Mouse (Mus musculus): Measurements from ENCODE around the gene Pign. TPM values are rescaled to one million over a fixed set of nuclear protein-coding genes. Genes with fewer than 3 reads are reported as not detected.

Gene Pign
- polyA plus RNA-seq, 1 experiment: 47.8 TPM

DNA sequence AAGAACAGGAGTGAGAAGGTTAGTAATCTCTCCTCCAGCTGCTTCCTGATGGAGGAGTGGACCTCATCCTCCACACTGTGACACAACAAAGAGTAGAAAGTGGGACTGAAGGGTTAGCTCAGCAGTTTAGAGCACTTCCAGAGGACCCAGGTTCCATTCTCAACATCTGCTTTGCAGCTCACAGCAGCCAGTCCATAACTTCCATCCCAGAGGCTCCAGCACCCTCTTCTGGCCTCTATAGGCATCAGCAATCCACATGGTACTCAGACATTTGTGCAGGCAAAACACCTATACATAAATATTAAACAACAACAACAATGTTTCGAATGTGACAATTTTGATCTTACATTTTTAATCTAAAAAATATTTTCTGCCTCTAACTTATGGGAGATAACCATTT is 17.1 kb upstream of the Pign start:
- no peaks in the 10 kb centered on the region for H3K36me3 ChIP-seq (ENCODE audit: control insufficient read depth, insufficient read depth, low read length)
- H3K4me3 ChIP-seq (ENCODE audit: control insufficient read depth, low read depth, low read length): no peak overlapping the region
- no peaks in the 10 kb centered on the region for H3K27me3 ChIP-seq (ENCODE audit: control insufficient read depth, insufficient read depth, low read length)
- no peak; the same call in 1 of the 2 replicates for TF ChIP-seq CTCF (IDR thresholded peaks at IDR 0.05; ENCODE audit: control insufficient read depth, insufficient read depth, insufficient replicate concordance, low read depth, low read length)
- no peak for TF ChIP-seq POLR2A (IDR thresholded peaks at IDR 0.05; ENCODE audit: control insufficient read depth, low read depth, low read length)
- H3K4me1 ChIP-seq (ENCODE audit: control insufficient read depth, insufficient read depth, low read length): no peaks in the 10 kb centered on the region
- H3K27ac ChIP-seq (ENCODE audit: control insufficient read depth, insufficient read depth, low read depth, low read length): no peak overlapping the region

DNA sequence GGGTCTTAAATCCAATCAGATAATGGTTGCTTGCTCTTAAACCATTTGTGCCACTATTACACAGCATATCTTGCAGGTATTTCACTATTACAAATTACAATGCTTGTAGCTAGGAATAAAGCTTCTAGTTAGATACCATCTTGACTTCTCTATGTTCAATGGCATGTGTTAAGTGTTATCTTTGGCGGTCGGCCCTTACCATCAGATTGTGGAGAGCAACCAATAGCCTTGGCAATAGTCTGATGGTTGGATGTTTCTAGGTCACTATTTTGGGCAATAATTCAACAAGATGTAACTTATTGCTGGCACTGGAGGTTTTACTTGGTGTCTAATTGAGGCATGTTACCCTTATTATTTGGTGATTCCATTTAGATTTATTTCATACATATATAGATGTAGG is 11.3 kb upstream of the Pign start:
- Histone ChIP-seq H3K4me3 (ENCODE audit: control insufficient read depth, low read depth, low read length) (no peak overlapping the region), H3K27me3 (ENCODE audit: control insufficient read depth, insufficient read depth, low read length) (no peaks in the 10 kb centered on the region), H3K36me3 (ENCODE audit: control insufficient read depth, insufficient read depth, low read length) (no peaks in the 10 kb centered on the region), H3K27ac (ENCODE audit: control insufficient read depth, insufficient read depth, low read depth, low read length) (no peak overlapping the region), H3K4me1 (ENCODE audit: control insufficient read depth, insufficient read depth, low read length) (no peaks in the 10 kb centered on the region)
- no peak for TF ChIP-seq CTCF (IDR thresholded peaks at IDR 0.05; ENCODE audit: control insufficient read depth, insufficient read depth, insufficient replicate concordance, low read depth, low read length)
- TF ChIP-seq POLR2A (IDR thresholded peaks at IDR 0.05; ENCODE audit: control insufficient read depth, low read depth, low read length): no peak

DNA sequence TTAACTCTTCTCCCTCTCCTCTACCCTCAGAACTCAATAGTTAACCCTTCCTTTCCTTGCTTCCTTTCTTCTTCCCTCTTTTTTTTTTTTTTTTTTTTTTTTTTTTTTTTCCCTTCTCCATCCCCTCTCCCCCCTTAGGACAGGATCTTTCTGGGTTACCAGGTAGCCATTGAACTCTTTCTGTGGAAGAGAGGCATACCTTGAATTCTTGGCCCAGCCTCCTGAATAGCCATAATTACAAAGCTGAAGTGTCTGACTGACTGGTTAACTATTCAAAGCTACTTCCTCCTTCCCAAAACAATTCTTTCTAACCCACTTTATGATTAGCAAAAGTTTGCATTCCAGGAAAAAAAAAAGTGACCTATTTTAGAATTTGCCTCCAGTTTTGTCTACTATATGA is 6.2 kb upstream of the Pign start:
- no peak overlapping the region for H3K4me3 ChIP-seq (ENCODE audit: control insufficient read depth, low read depth, low read length)
- H3K27ac ChIP-seq (ENCODE audit: control insufficient read depth, insufficient read depth, low read depth, low read length): no peak overlapping the region
- H3K27me3 ChIP-seq (ENCODE audit: control insufficient read depth, insufficient read depth, low read length): no peaks in the 10 kb centered on the region
- no peaks in the 10 kb centered on the region for H3K4me1 ChIP-seq (ENCODE audit: control insufficient read depth, insufficient read depth, low read length)
- TF ChIP-seq CTCF (IDR thresholded peaks at IDR 0.05; ENCODE audit: control insufficient read depth, insufficient read depth, insufficient replicate concordance, low read depth, low read length): no peak
- no peak for TF ChIP-seq POLR2A (IDR thresholded peaks at IDR 0.05; ENCODE audit: control insufficient read depth, low read depth, low read length)
- no peaks in the 10 kb centered on the region for H3K36me3 ChIP-seq (ENCODE audit: control insufficient read depth, insufficient read depth, low read length)

DNA sequence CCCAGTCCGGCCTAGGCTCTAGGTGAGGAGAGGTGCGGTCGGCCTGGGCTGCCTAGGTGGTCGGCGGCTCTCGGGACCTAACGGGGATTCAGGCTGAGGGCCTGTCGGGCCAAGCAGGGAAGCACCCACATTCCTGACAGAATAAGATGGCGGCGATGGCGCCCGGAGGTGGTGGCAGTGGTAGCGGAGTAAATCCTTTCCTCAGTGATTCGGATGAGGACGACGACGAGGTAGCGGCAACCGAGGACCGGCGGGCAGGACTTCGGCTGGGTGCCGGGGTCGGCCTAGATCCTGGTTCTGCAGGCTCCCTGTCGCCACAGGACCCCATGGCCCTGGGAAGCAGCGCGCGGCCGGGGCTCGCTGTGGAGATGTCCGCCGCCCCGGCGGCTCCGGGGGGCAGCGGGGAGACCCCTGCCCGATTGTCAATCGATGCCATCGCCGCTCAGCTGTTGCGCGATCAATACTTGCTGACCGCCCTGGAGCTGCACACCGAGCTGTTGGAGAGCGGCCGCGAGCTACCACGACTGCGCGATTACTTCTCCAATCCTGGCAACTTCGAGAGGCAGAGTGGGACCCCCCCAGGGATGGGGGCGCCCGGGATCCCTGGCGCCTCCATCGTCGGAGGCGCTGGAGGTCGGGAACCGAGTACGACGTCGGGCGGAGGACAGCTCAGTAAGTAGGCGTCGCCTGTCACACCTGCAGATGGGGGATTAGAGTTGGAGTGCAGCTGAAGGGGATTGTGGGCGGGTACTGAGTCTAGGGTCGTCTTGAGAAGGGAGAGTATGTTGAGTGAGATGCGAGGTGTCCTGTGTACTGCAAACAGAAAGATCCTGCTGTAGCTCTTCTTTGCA is 710 bp upstream of the Pign start:
- peak overlapping the region; percentile 89 for H3K27ac ChIP-seq (ENCODE audit: control insufficient read depth, insufficient read depth, low read depth, low read length)
- no peak for TF ChIP-seq CTCF (IDR thresholded peaks at IDR 0.05; ENCODE audit: control insufficient read depth, insufficient read depth, insufficient replicate concordance, low read depth, low read length)
- no peak for TF ChIP-seq POLR2A (IDR thresholded peaks at IDR 0.05; ENCODE audit: control insufficient read depth, low read depth, low read length)

DNA sequence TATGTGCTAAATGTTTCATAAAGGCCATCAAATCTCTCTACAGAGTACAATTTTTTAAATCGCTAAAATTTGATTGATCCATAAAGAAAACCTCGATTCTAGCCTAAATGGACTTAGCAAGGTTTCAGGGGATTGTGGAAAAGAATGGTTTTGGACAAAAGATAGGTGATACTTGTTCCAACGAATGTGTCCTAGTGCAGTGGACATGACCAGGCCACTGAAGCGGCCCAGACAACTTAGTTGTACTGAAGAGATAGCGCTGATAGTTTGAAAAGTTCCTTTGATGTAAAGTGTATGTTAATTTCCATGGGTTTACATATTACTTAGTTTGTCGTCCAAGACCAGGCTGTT is 682 bp downstream of the Pign start:
- Histone ChIP-seq H3K4me3 (ENCODE audit: control insufficient read depth, low read depth, low read length) (peak overlapping the region; percentile 97), H3K4me1 (ENCODE audit: control insufficient read depth, insufficient read depth, low read length) (no peaks in the 10 kb centered on the region), H3K36me3 (ENCODE audit: control insufficient read depth, insufficient read depth, low read length) (no peaks in the 10 kb centered on the region), H3K27me3 (ENCODE audit: control insufficient read depth, insufficient read depth, low read length) (no peaks in the 10 kb centered on the region), H3K27ac (ENCODE audit: control insufficient read depth, insufficient read depth, low read depth, low read length) (peak overlapping the region; percentile 86)
- TF ChIP-seq POLR2A (IDR thresholded peaks at IDR 0.05; ENCODE audit: control insufficient read depth, low read depth, low read length) (no peak), CTCF (IDR thresholded peaks at IDR 0.05; ENCODE audit: control insufficient read depth, insufficient read depth, insufficient replicate concordance, low read depth, low read length) (no peak)

More for the DNA sequence above, 710 bp upstream of the Pign start:
- Histone ChIP-seq H3K36me3 (ENCODE audit: control insufficient read depth, insufficient read depth, low read length) (no peaks in the 10 kb centered on the region), H3K4me3 (ENCODE audit: control insufficient read depth, low read depth, low read length) (peak overlapping the region; percentile 97), H3K4me1 (ENCODE audit: control insufficient read depth, insufficient read depth, low read length) (no peaks in the 10 kb centered on the region), H3K27me3 (ENCODE audit: control insufficient read depth, insufficient read depth, low read length) (no peaks in the 10 kb centered on the region)

DNA sequence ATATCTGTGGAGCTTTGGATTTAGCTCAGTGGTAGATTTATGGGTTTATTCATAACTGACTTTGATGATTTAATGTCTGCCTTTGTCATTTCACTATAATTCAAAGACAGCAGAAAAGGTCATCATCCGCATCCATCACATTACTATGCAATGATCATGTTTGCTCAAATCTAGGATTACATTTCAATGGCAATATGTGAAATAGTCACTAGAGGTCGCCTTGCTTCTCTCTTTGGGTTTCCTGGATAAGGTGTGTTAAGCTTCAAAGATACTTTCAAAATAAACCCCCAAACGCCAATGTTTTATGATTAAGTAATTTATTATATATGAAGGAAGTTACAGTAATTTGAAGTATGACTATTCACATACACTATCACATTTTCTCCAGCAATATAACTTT is 3.5 kb downstream of the Pign start:
- Histone ChIP-seq H3K4me3 (ENCODE audit: control insufficient read depth, low read depth, low read length) (no peak overlapping the region), H3K27ac (ENCODE audit: control insufficient read depth, insufficient read depth, low read depth, low read length) (no peak overlapping the region), H3K36me3 (ENCODE audit: control insufficient read depth, insufficient read depth, low read length) (no peaks in the 10 kb centered on the region; the same call in 1 of the 2 replicates), H3K4me1 (ENCODE audit: control insufficient read depth, insufficient read depth, low read length) (no peaks in the 10 kb centered on the region), H3K27me3 (ENCODE audit: control insufficient read depth, insufficient read depth, low read length) (no peaks in the 10 kb centered on the region)
- TF ChIP-seq POLR2A (IDR thresholded peaks at IDR 0.05; ENCODE audit: control insufficient read depth, low read depth, low read length): no peak
- peak; percentile 5; the same call in 1 of the 2 replicates for TF ChIP-seq CTCF (IDR thresholded peaks at IDR 0.05; ENCODE audit: control insufficient read depth, insufficient read depth, insufficient replicate concordance, low read depth, low read length)

DNA sequence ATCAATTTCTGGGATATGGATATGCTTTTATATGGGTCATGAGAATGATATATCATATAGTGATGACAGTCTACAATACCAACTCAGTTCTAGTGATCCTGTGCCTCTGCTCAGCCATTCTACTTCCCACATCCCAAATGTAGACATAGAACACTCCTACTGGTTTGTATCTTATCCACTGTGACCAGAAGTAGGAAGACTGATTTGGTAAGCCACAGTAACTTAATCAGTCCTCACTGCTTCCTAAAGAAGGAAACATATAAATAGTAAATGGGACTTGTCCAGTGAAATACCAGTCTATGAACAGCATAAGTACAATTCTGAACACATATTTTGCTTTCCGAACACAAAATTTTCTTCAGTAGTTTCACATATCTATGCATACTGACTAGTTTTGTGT is 9.5 kb downstream of the Pign start:
- no peaks in the 10 kb centered on the region for H3K4me1 ChIP-seq (ENCODE audit: control insufficient read depth, insufficient read depth, low read length)
- no peaks in the 10 kb centered on the region; the same call in 1 of the 2 replicates for H3K36me3 ChIP-seq (ENCODE audit: control insufficient read depth, insufficient read depth, low read length)
- H3K27ac ChIP-seq (ENCODE audit: control insufficient read depth, insufficient read depth, low read depth, low read length): no peak overlapping the region
- no peaks in the 10 kb centered on the region for H3K27me3 ChIP-seq (ENCODE audit: control insufficient read depth, insufficient read depth, low read length)
- no peak for TF ChIP-seq CTCF (IDR thresholded peaks at IDR 0.05; ENCODE audit: control insufficient read depth, insufficient read depth, insufficient replicate concordance, low read depth, low read length)
- TF ChIP-seq POLR2A (IDR thresholded peaks at IDR 0.05; ENCODE audit: control insufficient read depth, low read depth, low read length): no peak
- H3K4me3 ChIP-seq (ENCODE audit: control insufficient read depth, low read depth, low read length): no peak overlapping the region

Data from testis, adult 2 months (tissue).